Mouse (Mus musculus): ENCODE measurements at regions not wholly inside any gene's neighbourhood (a gene's known extent, or its start where the extent isn't known, plus 50 kb on each side); places are given as distances from the start of the nearest gene placed in this dataset.

- no peak for DNase-seq (ENCODE audit: low spot score)
These were observed 98.0 kb downstream of the Dhx15 start for GRCm38 (mm10) chr5:52092273-52092672.

DNA sequence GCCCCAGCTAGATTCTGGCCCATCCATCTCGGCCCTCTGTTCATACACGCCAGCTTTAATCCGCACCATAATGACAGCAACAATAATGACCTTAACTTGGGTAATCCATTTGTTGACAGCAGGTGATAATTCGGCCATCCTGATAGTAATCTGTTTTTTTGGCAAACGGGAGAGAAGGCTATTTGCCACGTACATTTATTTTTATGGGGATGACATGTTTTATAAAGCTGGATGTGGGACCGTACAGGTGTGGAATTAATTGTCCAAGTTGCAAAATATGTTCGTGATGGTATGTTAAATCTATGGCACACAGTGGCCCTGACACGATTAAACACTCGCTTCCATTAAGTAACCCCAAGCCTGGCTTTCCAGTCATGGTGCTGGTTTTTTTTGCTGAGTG, 102.2 kb downstream of the Dhx15 start:
- no peak for DNase-seq (ENCODE audit: low spot score)

- no peak for DNase-seq (ENCODE audit: low spot score)
These were observed 103.4 kb downstream of the Dhx15 start for GRCm38 (mm10) chr5:52086766-52087429.

DNA sequence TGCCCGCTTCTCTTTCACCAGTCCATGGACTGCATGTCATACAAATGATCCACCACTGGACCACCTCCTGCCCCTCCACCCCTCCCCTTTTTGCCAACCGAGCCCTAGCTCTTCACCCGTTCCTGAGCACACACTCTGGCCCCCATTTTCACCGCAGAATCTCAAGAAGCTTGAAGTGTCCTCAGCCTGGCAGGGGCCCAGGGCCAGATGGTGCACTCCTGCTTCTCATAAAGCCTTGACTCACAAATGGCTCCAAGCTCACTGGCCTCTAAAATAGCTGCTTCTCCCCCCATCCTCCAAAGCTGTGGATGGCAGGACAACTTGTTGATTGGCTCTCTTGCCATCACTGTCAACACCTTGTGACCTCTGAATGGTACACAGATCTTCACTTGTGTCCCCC, 110.0 kb downstream of the Dhx15 start:
- DNase-seq (ENCODE audit: low spot score): no peak

DNA sequence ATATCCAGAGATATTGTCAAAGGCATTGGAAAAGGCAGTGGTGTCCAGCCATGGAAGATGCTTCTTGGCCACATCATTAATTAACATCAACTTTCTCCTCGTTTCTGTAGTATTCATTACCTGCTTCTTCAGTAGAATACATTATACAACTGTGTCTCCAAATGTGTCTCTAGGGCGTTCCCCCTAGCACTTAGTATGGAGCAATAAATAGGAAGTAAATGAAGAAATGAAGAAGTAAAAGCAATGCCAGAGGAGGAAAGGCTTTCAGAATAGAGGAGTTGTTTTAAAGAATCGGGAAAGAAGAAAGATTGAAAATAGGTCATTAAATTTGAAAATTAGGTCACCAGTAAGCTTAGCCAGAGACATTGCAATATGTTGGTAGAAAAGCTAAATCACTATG, 112.6 kb downstream of the Dhx15 start:
- no peak for DNase-seq (ENCODE audit: low spot score)

- DNase-seq (ENCODE audit: low spot score): no peak
These were observed 115.2 kb downstream of the Dhx15 start for GRCm38 (mm10) chr5:52075096-52075495.

DNA sequence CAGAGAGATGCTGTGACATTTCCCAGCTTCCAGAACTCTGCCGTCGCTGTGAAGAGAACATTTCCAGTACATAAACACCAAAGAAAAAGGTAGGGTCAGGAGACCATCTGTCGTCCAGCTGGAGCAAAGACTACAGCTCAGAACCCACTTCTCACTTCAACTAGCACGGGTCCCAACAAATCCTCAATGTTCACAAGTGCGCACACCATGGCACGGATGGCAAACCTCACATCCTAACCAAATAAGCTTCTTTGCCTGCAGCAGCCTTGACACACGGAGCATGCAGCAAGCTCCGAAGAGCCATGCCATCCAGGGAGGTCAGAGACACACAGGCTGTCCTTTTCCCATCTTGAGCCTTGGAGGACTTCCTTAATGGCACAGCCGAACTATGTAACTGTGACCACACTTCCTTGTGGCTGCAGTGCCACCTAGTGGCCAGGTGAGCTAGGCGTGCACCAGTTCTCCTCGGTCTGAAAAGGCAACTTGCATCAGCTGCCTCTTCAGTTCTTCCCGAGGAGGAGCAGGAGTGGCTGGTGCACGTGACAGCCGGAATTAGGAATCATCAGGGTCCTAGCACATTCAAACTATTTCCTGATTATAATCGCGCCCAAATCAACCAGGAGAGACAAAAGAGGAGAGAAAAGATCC, 125.4 kb downstream of the Dhx15 start:
- peak; percentile 89 for DNase-seq (ENCODE audit: low spot score)

DNA sequence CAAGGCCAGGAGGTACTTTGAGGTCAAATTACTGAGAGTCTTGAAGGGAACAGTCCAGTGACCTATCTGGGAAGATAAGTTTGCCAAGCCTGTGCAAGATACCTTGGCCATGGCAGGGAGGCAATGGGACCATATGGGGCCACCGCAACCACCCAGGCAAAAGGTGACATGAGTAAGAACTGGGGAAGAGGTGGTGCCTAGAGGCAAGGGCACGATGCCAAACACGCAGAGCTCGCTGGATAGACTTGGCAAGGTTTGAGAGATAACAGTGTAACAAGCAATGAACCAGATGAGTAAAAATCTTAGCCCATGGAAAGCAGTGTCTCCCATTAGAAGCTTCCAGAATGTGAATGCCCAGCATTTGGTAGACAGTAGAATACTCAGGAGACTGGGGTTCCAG, 128.1 kb downstream of the Dhx15 start:
- DNase-seq (ENCODE audit: low spot score): peak; percentile 32

- DNase-seq (ENCODE audit: low spot score): no peak
These were observed 129.1 kb downstream of the Dhx15 start for GRCm38 (mm10) chr5:52061226-52061625.

GRCm38 (mm10) chr5:52057261-52057660, 133.1 kb downstream of the Dhx15 start:
- no peak for DNase-seq (ENCODE audit: low spot score)

GRCm38 (mm10) chr5:52052072-52052465, 138.2 kb downstream of the Dhx15 start:
- no peak for DNase-seq (ENCODE audit: low spot score)

DNA sequence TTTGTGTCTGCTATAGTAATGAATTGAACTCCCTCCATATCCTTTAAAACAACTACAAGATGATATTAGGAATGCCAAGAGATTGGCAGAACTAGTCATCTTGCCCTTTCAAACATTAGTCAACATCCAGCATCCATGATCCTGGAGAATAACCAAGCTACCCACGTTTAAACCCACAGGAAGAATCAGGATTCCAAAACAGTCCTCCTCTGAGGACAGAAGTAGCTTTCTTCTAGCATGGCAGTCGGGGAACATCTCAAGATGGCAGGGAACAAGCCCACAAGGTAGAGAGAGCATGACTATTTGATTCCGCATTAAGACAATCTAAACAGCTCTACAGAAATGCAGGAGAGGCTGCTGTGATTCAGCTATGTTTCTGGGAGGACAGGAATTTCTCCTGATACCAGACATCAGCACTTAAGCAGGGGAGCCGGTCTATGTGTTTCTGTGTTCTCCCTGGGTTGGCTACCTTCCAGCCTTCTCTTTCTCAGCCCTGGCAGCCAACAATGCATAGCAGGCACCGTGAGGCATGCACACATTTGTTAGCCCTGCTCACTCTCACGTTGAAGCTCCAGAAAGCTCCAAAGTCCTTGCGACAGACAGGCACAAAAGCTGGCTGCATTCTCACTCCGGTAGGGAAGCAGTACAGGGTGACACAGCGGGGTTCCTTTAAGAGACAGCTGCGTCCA, 138.8 kb downstream of the Dhx15 start:
- DNase-seq (ENCODE audit: low spot score): no peak

- DNase-seq (ENCODE audit: low spot score): no peak
These were observed 141.5 kb downstream of the Dhx15 start for GRCm38 (mm10) chr5:52048790-52049189.

- DNase-seq (ENCODE audit: low spot score): no peak
These were observed 143.6 kb downstream of the Dhx15 start for GRCm38 (mm10) chr5:52046704-52047103.

- no peak for DNase-seq (ENCODE audit: low spot score)
These were observed 146.2 kb downstream of the Dhx15 start for GRCm38 (mm10) chr5:52044101-52044500.

DNA sequence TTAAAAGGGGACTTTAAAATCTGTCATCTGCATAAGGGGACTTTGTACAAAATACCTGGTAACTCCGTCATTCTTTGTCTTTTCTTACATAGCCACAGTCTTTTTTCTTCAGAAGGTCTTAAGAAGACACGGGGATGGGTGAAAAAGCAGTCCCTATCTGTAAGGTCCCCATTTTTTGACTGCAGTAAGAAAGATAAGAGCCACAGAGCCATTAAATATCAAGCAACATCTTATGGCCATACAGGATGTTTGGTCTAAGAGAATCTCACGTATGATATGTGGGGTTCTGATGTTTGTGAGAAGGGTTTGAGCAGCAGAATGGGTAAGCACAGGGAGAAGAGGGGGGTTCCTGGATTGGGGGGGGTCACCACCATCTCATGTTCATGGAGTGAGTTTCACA, 148.9 kb downstream of the Dhx15 start:
- DNase-seq (ENCODE audit: low spot score): no peak

- DNase-seq (ENCODE audit: low spot score): no peak
These were observed 149.6 kb downstream of the Dhx15 start for GRCm38 (mm10) chr5:52040427-52041312.

DNA sequence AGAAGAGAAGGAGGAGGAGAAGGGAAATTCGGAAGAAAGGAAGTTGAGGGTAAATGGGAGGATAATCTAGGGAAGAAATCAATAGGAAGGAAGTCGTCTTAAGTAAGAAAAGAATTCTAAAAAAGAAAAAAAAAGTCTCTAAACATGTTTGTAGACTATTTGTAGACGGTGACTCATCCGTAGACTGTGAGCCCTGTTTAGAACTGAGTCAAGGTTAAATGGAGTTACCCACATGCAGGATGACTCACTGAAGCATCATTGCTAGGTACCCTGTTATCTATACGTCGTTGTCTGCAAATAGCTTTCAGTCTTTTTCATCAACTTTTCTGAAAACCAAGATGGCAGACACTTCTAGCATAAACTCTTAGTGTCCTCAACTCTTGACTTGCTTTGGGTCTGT, 155.0 kb downstream of the Dhx15 start:
- no peak for DNase-seq (ENCODE audit: low spot score)

- DNase-seq (ENCODE audit: low spot score): no peak
These were observed 162.8 kb downstream of the Dhx15 start for GRCm38 (mm10) chr5:52027478-52027877.

GRCm38 (mm10) chr5:52026148-52026547, 164.2 kb downstream of the Dhx15 start:
- DNase-seq (ENCODE audit: low spot score): no peak

DNA sequence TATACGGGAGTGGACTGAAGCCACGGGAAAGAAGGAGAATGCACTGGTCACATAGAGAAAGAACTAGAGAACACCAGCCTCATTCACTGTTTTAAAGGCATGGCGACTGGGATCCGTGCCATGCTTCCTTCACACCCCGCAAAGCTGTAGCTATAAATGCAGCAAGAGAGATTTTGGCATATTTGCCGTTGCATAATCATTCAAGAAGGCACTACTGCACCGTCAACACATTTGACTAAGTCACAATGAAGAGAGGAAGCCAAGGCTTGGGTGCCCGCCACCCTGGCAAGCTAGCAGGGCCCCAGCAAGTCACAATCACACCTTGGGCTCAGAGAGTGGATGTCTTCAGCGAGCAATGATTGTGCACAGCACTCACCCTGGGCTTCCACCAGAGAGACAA, 167.1 kb downstream of the Dhx15 start:
- DNase-seq (ENCODE audit: low spot score): no peak

DNA sequence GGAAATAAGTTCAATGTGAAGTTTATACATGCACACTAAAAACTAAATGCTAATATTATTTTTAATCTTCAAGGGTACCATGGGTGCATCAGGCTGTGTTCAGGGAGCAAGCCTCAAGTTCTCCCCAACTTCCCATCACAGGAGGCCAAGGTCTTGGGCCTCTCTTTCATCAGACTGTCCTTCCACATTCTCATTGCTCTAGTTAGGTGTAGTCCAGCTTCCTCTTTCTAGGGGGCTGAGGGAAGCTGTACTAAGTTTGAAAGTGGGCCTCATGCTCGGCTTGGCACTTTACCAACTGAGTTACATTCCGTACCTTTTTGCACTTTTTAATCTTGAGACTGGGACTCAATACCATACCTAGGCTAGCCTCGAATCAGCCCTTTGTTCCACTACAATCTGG, 173.3 kb downstream of the Dhx15 start:
- no peak for DNase-seq (ENCODE audit: low spot score)
